Mouse (Mus musculus) hindbrain, embryonic 10.5 days (tissue): ENCODE measurements at regions not wholly inside any gene's neighbourhood (a gene's known extent, or its start where the extent isn't known, plus 50 kb on each side); places are given as distances from the start of the nearest gene placed in this dataset.

Source experiments
- DNase-seq: peaks from one replicate; pipeline ENCODE4 v3.0.0-alpha.2; 2017; ENCODE audit warnings: low spot score
- H3K27ac ChIP-seq: fragments of 300-500 bp; sonication (generic); 2 replicates; pipeline ENCODE4 v1.5.1; 2016; ENCODE audit warnings: mild to moderate bottlenecking, moderate library complexity
- H3K27me3 ChIP-seq: fragments of 300-500 bp; sonication (generic); 2 replicates; pipeline ENCODE4 v1.6.1; 2016; ENCODE audit warnings: mild to moderate bottlenecking; ENCODE audit not compliant: poor library complexity, insufficient read depth, severe bottlenecking
- H3K36me3 ChIP-seq: fragments of 300-500 bp; sonication (generic); 2 replicates; pipeline ENCODE4 v1.6.1; 2016; ENCODE audit warnings: mild to moderate bottlenecking, moderate library complexity
- H3K4me1 ChIP-seq: fragments of 300-500 bp; sonication (generic); replicated peaks from 2 replicates; pipeline ENCODE4 v1.6.1; 2016; ENCODE audit warnings: mild to moderate bottlenecking
- H3K4me3 ChIP-seq: fragments of 300-500 bp; sonication (generic); 2 replicates; pipeline ENCODE4 v1.5.1; 2016; ENCODE audit warnings: mild to moderate bottlenecking, moderate library complexity
- H3K9me3 ChIP-seq: fragments of 300-500 bp; sonication (generic); 2 replicates; pipeline ENCODE4 v1.6.1; 2016; ENCODE audit warnings: mild to moderate bottlenecking, moderate library complexity
- WGBS: fragments of 180-500 bp; shearing (Covaris S2); methylation state at CpG from one replicate; pipeline ENCODE4 v1.1.7; 2016; 5-methylcytosine and 5-hydroxymethylcytosine counted together

- 0 out of 2 replicates have a peak overlapping the region, but pooled peaks have one; percentile 23 for H3K27ac ChIP-seq
- 46% methylated on average over 16 of the region's 16 CpGs for WGBS
- no peaks in the 10 kb centered on the region for H3K27me3 ChIP-seq
- no peaks in the 10 kb centered on the region for H3K9me3 ChIP-seq
- no peaks in the 10 kb centered on the region for H3K36me3 ChIP-seq
- peak; percentile 58 for DNase-seq
- H3K4me1 ChIP-seq: peaks cover 7% of the 10 kb centered on the region; the same call in 1 of the 2 replicates
- no peak overlapping the region for H3K4me3 ChIP-seq
Observed at GRCm38 (mm10) chr3:134629166-134630134, 199.4 kb upstream of the Tacr3 start.

- WGBS: 49% methylated on average over 9 of the region's 9 CpGs
- Histone ChIP-seq H3K4me3 (no peak overlapping the region), H3K9me3 (no peaks in the 10 kb centered on the region), H3K4me1 (peaks cover 7% of the 10 kb centered on the region; the same call in 1 of the 2 replicates), H3K36me3 (no peaks in the 10 kb centered on the region), H3K27me3 (no peaks in the 10 kb centered on the region), H3K27ac (no peak overlapping the region)
- DNase-seq: no peak
Observed at GRCm38 (mm10) chr3:134630135-134630516, 198.7 kb upstream of the Tacr3 start.

- DNase-seq: no peak
- Histone ChIP-seq H3K4me3 (no peak overlapping the region), H3K4me1 (no peaks in the 10 kb centered on the region), H3K27me3 (no peaks in the 10 kb centered on the region), H3K27ac (no peak overlapping the region), H3K9me3 (no peaks in the 10 kb centered on the region), H3K36me3 (no peaks in the 10 kb centered on the region)
- 57% methylated on average over 3 of the region's 3 CpGs for WGBS
Observed at GRCm38 (mm10) chr3:134648727-134649445, 179.9 kb upstream of the Tacr3 start.

GRCm38 (mm10) chr3:134654051-134654450 is 174.8 kb upstream of the Tacr3 start:
- WGBS: 47% methylated on average over 4 of the region's 4 CpGs
- no peak overlapping the region for H3K4me3 ChIP-seq
- H3K27ac ChIP-seq: no peak overlapping the region
- no peak for DNase-seq
- H3K27me3 ChIP-seq: no peaks in the 10 kb centered on the region
- H3K4me1 ChIP-seq: no peaks in the 10 kb centered on the region
- no peaks in the 10 kb centered on the region for H3K36me3 ChIP-seq
- no peaks in the 10 kb centered on the region for H3K9me3 ChIP-seq

GRCm38 (mm10) chr3:134694893-134695292 is 133.9 kb upstream of the Tacr3 start:
- no peak overlapping the region for H3K27ac ChIP-seq
- H3K4me1 ChIP-seq: no peaks in the 10 kb centered on the region
- no peaks in the 10 kb centered on the region for H3K36me3 ChIP-seq
- no peaks in the 10 kb centered on the region for H3K9me3 ChIP-seq
- H3K27me3 ChIP-seq: no peaks in the 10 kb centered on the region
- WGBS: 93% methylated on average over 2 of the region's 2 CpGs
- H3K4me3 ChIP-seq: no peak overlapping the region
- no peak for DNase-seq

- Histone ChIP-seq H3K36me3 (no peaks in the 10 kb centered on the region), H3K27me3 (no peaks in the 10 kb centered on the region), H3K4me1 (no peaks in the 10 kb centered on the region), H3K27ac (no peak overlapping the region), H3K4me3 (no peak overlapping the region), H3K9me3 (no peaks in the 10 kb centered on the region)
- 21% methylated on average over 2 of the region's 2 CpGs for WGBS
- no peak for DNase-seq
Observed at GRCm38 (mm10) chr3:134718620-134719019, 110.2 kb upstream of the Tacr3 start.

- WGBS: 82% methylated on average over 1 of the region's 1 CpGs
Observed at GRCm38 (mm10) chr3:134735684-134736083, 93.1 kb upstream of the Tacr3 start.

GRCm38 (mm10) chr3:134761108-134761507 is 67.7 kb upstream of the Tacr3 start:
- Histone ChIP-seq H3K36me3 (no peaks in the 10 kb centered on the region), H3K4me1 (no peaks in the 10 kb centered on the region), H3K27ac (no peak overlapping the region), H3K27me3 (no peaks in the 10 kb centered on the region), H3K9me3 (no peaks in the 10 kb centered on the region), H3K4me3 (no peak overlapping the region)
- no peak for DNase-seq
- 100% methylated on average over 1 of the region's 1 CpGs for WGBS

More at GRCm38 (mm10) chr3:134735684-134736083, 93.1 kb upstream of the Tacr3 start:
- Histone ChIP-seq H3K9me3 (no peaks in the 10 kb centered on the region), H3K36me3 (no peaks in the 10 kb centered on the region), H3K4me3 (no peak overlapping the region), H3K4me1 (no peaks in the 10 kb centered on the region), H3K27ac (no peak overlapping the region), H3K27me3 (no peaks in the 10 kb centered on the region)
- DNase-seq: no peak

- DNase-seq: no peak
- Histone ChIP-seq H3K27me3 (no peaks in the 10 kb centered on the region), H3K9me3 (no peaks in the 10 kb centered on the region), H3K4me3 (no peak overlapping the region), H3K27ac (no peak overlapping the region), H3K36me3 (no peaks in the 10 kb centered on the region), H3K4me1 (no peaks in the 10 kb centered on the region)
- WGBS: 87% methylated on average over 4 of the region's 4 CpGs
Observed at GRCm38 (mm10) chr3:134763264-134763936, 65.4 kb upstream of the Tacr3 start.
